Mouse (Mus musculus) neural tube, embryonic 13.5 days (tissue): ENCODE measurements around the gene S1pr1. TPM values are rescaled to one million over a fixed set of nuclear protein-coding genes. Genes with fewer than 3 reads are reported as not detected.

Source experiments
- ATAC-seq: fragments of 200-750 bp; cut with Nextera tagmentation; 2 replicates; pipeline ENCODE4 v1.8.0; 2017; ENCODE audit warnings: low read depth, mild to moderate bottlenecking, moderate TSS enrichment, moderate library complexity
- H3K27ac ChIP-seq: fragments of 300-500 bp; sonication (generic); replicated peaks from 2 replicates; pipeline ENCODE4 v1.5.1; 2015; ENCODE audit warnings: moderate library complexity, mild to moderate bottlenecking, inconsistent platforms
- H3K27me3 ChIP-seq: fragments of 300-500 bp; sonication (generic); 2 replicates; pipeline ENCODE4 v1.6.1; 2015; ENCODE audit warnings: mild to moderate bottlenecking, inconsistent platforms
- H3K36me3 ChIP-seq: fragments of 300-500 bp; sonication (generic); 2 replicates; pipeline ENCODE4 v1.6.1; 2015; ENCODE audit warnings: mild to moderate bottlenecking, inconsistent platforms
- H3K4me1 ChIP-seq: fragments of 300-500 bp; sonication (generic); replicated peaks from 2 replicates; pipeline ENCODE4 v1.6.1; 2015; ENCODE audit warnings: inconsistent platforms
- H3K4me2 ChIP-seq: fragments of 300-500 bp; sonication (generic); 2 replicates; pipeline ENCODE4 v1.6.1; 2015; ENCODE audit warnings: inconsistent platforms, mild to moderate bottlenecking, moderate library complexity
- H3K4me3 ChIP-seq: fragments of 300-500 bp; sonication (generic); 2 replicates; pipeline ENCODE4 v1.5.1; 2015; ENCODE audit warnings: mild to moderate bottlenecking, inconsistent platforms
- H3K9ac ChIP-seq: fragments of 300-500 bp; sonication (generic); 2 replicates; pipeline ENCODE4 v1.6.1; 2015; ENCODE audit warnings: moderate library complexity, mild to moderate bottlenecking, inconsistent platforms
- H3K9me3 ChIP-seq: fragments of 300-500 bp; sonication (generic); 2 replicates; pipeline ENCODE4 v1.6.1; 2016; ENCODE audit warnings: inconsistent platforms
- WGBS: fragments of 180-500 bp; shearing (Covaris S2); methylation state at CpG from one replicate; pipeline ENCODE4 v1.1.7; 2015; 5-methylcytosine and 5-hydroxymethylcytosine counted together
- polyA plus RNA-seq: library from polyadenylated mRNA; unstranded; fragments of >200 nt; fragmentation: Nextera tagmentation; extraction: Ambion mirVana; gene quantifications from 2 replicates; pipeline ENCODE4 v1.2.1, GENCODE M21; 2015

Gene S1pr1
- polyA plus RNA-seq, 1 experiment from 2014 or later: 25.4 TPM

GRCm38 (mm10) chr3:115735540-115735939, 20.7 kb upstream of the S1pr1 start:
- Histone ChIP-seq H3K4me2 (no peak overlapping the region), H3K4me3 (no peak overlapping the region), H3K9ac (no peak overlapping the region), H3K36me3 (no peaks in the 10 kb centered on the region), H3K9me3 (no peaks in the 10 kb centered on the region), H3K27ac (no peak overlapping the region), H3K4me1 (peaks cover 6% of the 10 kb centered on the region), H3K27me3 (no peaks in the 10 kb centered on the region)
- 88% methylated on average over 3 of the region's 3 CpGs for WGBS
- ATAC-seq: no peak

GRCm38 (mm10) chr3:115734841-115735240, 20.0 kb upstream of the S1pr1 start:
- peaks cover 6% of the 10 kb centered on the region for H3K4me1 ChIP-seq
- no peak overlapping the region for H3K9ac ChIP-seq
- H3K27ac ChIP-seq: no peak overlapping the region
- H3K4me3 ChIP-seq: no peak overlapping the region
- H3K9me3 ChIP-seq: no peaks in the 10 kb centered on the region
- no peaks in the 10 kb centered on the region for H3K36me3 ChIP-seq
- ATAC-seq: no peak
- no peaks in the 10 kb centered on the region for H3K27me3 ChIP-seq
- H3K4me2 ChIP-seq: no peak overlapping the region
- WGBS: 76% methylated on average over 3 of the region's 3 CpGs

GRCm38 (mm10) chr3:115730336-115730735, 15.5 kb upstream of the S1pr1 start:
- no peak overlapping the region for H3K4me3 ChIP-seq
- ATAC-seq: no peak
- no peaks in the 10 kb centered on the region for H3K36me3 ChIP-seq
- H3K4me1 ChIP-seq: no peaks in the 10 kb centered on the region
- H3K27ac ChIP-seq: no peak overlapping the region
- H3K27me3 ChIP-seq: no peaks in the 10 kb centered on the region
- 90% methylated on average over 7 of the region's 7 CpGs for WGBS
- H3K9ac ChIP-seq: no peak overlapping the region
- no peak overlapping the region for H3K4me2 ChIP-seq
- H3K9me3 ChIP-seq: no peaks in the 10 kb centered on the region

GRCm38 (mm10) chr3:115729187-115729586, 14.3 kb upstream of the S1pr1 start:
- Histone ChIP-seq H3K9ac (no peak overlapping the region), H3K27ac (no peak overlapping the region), H3K27me3 (no peaks in the 10 kb centered on the region), H3K9me3 (no peaks in the 10 kb centered on the region), H3K36me3 (no peaks in the 10 kb centered on the region), H3K4me3 (no peak overlapping the region), H3K4me2 (no peak overlapping the region), H3K4me1 (no peaks in the 10 kb centered on the region)
- ATAC-seq: no peak
- 68% methylated on average over 7 of the region's 7 CpGs for WGBS

GRCm38 (mm10) chr3:115728211-115728610, 13.3 kb upstream of the S1pr1 start:
- H3K27ac ChIP-seq: no peak overlapping the region
- no peaks in the 10 kb centered on the region for H3K27me3 ChIP-seq
- ATAC-seq: no peak
- H3K9ac ChIP-seq: no peak overlapping the region
- no peaks in the 10 kb centered on the region for H3K36me3 ChIP-seq
- 70% methylated on average over 3 of the region's 3 CpGs for WGBS
- H3K4me2 ChIP-seq: no peak overlapping the region
- H3K9me3 ChIP-seq: no peaks in the 10 kb centered on the region
- H3K4me1 ChIP-seq: no peaks in the 10 kb centered on the region
- no peak overlapping the region for H3K4me3 ChIP-seq

GRCm38 (mm10) chr3:115718886-115719285, 4.0 kb upstream of the S1pr1 start:
- peaks cover 8% of the 10 kb centered on the region for H3K27me3 ChIP-seq
- H3K4me3 ChIP-seq: no peak overlapping the region
- no peaks in the 10 kb centered on the region for H3K9me3 ChIP-seq
- no peak for ATAC-seq
- no peak overlapping the region for H3K4me2 ChIP-seq
- H3K27ac ChIP-seq: no peak overlapping the region
- no peak overlapping the region for H3K9ac ChIP-seq
- H3K36me3 ChIP-seq: no peaks in the 10 kb centered on the region
- 87% methylated on average over 6 of the region's 6 CpGs for WGBS
- peaks cover 15% of the 10 kb centered on the region for H3K4me1 ChIP-seq

- H3K9ac ChIP-seq: 0 out of 2 replicates have a peak overlapping the region, but pooled peaks have one; percentile 68
- H3K36me3 ChIP-seq: no peaks in the 10 kb centered on the region
- WGBS: 89% methylated on average over 3 of the region's 3 CpGs
- H3K27ac ChIP-seq: no peak overlapping the region
- peaks cover 32% of the 10 kb centered on the region for H3K4me1 ChIP-seq
- ATAC-seq: no peak
- peak overlapping the region; percentile 88 for H3K4me2 ChIP-seq
- H3K4me3 ChIP-seq: peak overlapping the region; percentile 52; the same call in 1 of the 2 replicates
- no peaks in the 10 kb centered on the region for H3K9me3 ChIP-seq
- peaks cover 15% of the 10 kb centered on the region for H3K27me3 ChIP-seq
Measured at GRCm38 (mm10) chr3:115715900-115716515, 1.1 kb upstream of the S1pr1 start.

- ATAC-seq: no peak
- Histone ChIP-seq H3K4me1 (peaks cover 32% of the 10 kb centered on the region), H3K9ac (peak overlapping the region; percentile 68), H3K36me3 (no peaks in the 10 kb centered on the region), H3K27ac (peak overlapping the region; percentile 72), H3K9me3 (no peaks in the 10 kb centered on the region), H3K27me3 (peaks cover 15% of the 10 kb centered on the region), H3K4me3 (peak overlapping the region; percentile 52), H3K4me2 (peak overlapping the region; percentile 88)
- WGBS: 3% methylated on average over 5 of the region's 5 CpGs
Measured at GRCm38 (mm10) chr3:115714049-115714435, 830 bp downstream of the S1pr1 start.

- Histone ChIP-seq H3K36me3 (no peaks in the 10 kb centered on the region), H3K27me3 (peaks cover 15% of the 10 kb centered on the region), H3K4me1 (peaks cover 32% of the 10 kb centered on the region), H3K27ac (peak overlapping the region; percentile 72), H3K4me3 (peak overlapping the region; percentile 52), H3K4me2 (peak overlapping the region; percentile 88), H3K9ac (peak overlapping the region; percentile 68), H3K9me3 (no peaks in the 10 kb centered on the region)
- WGBS: 8% methylated on average over 22 of the region's 22 CpGs
- no peak for ATAC-seq
Measured at GRCm38 (mm10) chr3:115713417-115714048, 1.3 kb downstream of the S1pr1 start.

GRCm38 (mm10) chr3:115712808-115713200, 2.1 kb downstream of the S1pr1 start:
- no peak for ATAC-seq
- Histone ChIP-seq H3K27ac (no peak overlapping the region), H3K4me1 (peaks cover 32% of the 10 kb centered on the region), H3K4me3 (peak overlapping the region; percentile 52), H3K9me3 (no peaks in the 10 kb centered on the region), H3K4me2 (peak overlapping the region; percentile 88), H3K9ac (peak overlapping the region; percentile 68; the same call in 1 of the 2 replicates), H3K27me3 (peaks cover 15% of the 10 kb centered on the region), H3K36me3 (no peaks in the 10 kb centered on the region)
- WGBS: 20% methylated on average over 9 of the region's 9 CpGs

- Histone ChIP-seq H3K27me3 (peaks cover 15% of the 10 kb centered on the region), H3K27ac (no peak overlapping the region), H3K4me2 (peak overlapping the region; percentile 88), H3K4me1 (peaks cover 32% of the 10 kb centered on the region), H3K36me3 (no peaks in the 10 kb centered on the region), H3K9ac (no peak overlapping the region), H3K4me3 (peak overlapping the region; percentile 52), H3K9me3 (no peaks in the 10 kb centered on the region)
- no peak for ATAC-seq
- 92% methylated on average over 27 of the region's 27 CpGs for WGBS
Measured at GRCm38 (mm10) chr3:115711924-115712807, 2.7 kb downstream of the S1pr1 start.

GRCm38 (mm10) chr3:115711393-115711792, 3.5 kb downstream of the S1pr1 start:
- H3K27me3 ChIP-seq: peaks cover 15% of the 10 kb centered on the region
- 81% methylated on average over 3 of the region's 3 CpGs for WGBS
- H3K27ac ChIP-seq: no peak overlapping the region
- peak overlapping the region; percentile 88 for H3K4me2 ChIP-seq
- no peak overlapping the region for H3K9ac ChIP-seq
- ATAC-seq: no peak
- H3K4me1 ChIP-seq: peaks cover 32% of the 10 kb centered on the region
- H3K9me3 ChIP-seq: no peaks in the 10 kb centered on the region
- 0 out of 2 replicates have a peak overlapping the region, but pooled peaks have one; percentile 3 for H3K4me3 ChIP-seq
- H3K36me3 ChIP-seq: no peaks in the 10 kb centered on the region
